Mouse (Mus musculus) right cerebral cortex, postnatal 10 days (tissue): ENCODE measurements around the gene Gadl1.

ENCODE experiments used
- DNase-seq, 2 experiments: peaks; one replicate each; pipeline ENCODE4 v3.0.0; 2021; ENCODE audit warnings: low spot score in 2 of 2

Gadl1 gene

DNA sequence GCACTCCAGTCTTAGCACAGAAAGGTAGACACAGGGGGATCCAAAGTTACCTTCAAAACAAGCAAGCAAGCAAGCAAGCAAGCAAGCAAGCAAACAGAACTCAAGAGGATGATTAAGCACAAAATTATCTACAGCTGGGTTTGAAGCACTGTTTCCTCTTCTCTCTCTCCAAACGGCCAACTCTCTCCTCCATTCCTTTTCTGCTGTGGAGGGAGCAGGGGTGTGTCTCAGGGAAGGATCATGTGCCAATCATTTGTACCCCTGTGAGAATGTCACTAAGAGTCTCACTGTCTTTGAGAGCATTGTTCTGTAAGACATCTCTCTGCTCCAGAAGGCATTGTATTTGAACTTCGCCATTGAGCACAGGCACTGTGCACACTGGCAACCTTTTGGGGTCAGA, 27.1 kb downstream of the Gadl1 start:
- DNase-seq, result no peak

DNA sequence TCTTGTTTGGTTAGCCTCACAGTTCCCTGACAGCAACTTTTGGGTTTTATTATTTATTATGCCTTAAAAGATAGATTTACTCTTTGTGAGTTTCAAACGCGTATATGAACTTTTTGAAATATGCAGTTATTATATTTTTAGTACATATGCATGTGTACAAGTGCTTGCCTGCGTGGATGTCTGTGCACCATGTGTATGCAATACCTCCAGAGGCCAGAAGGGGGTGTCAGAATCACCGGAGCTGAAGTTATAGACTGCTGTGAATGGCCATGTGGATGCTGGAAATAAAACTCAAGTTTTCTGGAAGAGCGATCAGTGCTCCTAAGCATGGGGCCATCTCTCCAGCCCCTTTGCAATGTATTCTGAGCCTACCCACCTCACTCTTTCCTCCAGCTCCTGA, 28.7 kb downstream of the Gadl1 start:
- DNase-seq, result no peak

DNA sequence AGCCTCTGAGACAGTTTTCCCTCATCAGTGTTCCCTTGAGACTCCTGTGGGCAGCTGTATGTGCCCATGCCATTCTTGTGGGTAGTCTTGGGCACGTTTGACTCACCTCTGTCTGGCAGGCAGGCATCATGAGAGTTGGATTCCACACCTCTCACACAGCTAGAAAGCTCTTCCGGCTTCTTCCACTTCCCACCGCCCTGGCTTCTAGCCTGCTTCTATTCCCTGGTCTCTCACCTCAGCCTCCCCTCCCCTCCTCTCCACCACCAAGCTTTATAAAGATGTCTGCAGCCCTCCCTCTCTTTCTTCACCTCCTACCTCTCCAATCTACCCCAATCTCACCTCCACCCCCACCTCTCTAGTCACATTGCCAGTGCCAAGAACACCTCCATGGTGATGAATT, 30.2 kb downstream of the Gadl1 start:
- DNase-seq, result no peak

DNA sequence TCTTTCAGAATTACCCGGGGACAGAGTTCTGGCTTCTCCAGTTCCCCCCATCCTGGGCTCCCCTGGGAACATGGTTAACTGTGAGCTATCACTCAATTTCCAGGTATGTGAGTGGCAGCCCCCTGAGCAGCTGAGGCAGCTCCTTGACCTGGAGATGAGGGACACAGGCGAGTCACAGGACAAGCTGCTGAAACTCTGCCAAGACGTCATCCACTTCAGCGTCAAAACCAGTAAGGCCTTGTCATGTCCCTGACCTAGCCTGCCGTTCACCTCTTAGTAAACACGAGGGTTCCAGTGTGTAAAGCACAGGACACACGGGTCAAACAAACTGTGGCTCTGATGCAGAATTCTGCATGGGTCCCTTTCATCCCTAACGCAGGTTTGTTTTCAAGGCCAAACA, 31.9 kb downstream of the Gadl1 start:
- DNase-seq, result peak in 1 of 2 experiments; percentile 33

DNA sequence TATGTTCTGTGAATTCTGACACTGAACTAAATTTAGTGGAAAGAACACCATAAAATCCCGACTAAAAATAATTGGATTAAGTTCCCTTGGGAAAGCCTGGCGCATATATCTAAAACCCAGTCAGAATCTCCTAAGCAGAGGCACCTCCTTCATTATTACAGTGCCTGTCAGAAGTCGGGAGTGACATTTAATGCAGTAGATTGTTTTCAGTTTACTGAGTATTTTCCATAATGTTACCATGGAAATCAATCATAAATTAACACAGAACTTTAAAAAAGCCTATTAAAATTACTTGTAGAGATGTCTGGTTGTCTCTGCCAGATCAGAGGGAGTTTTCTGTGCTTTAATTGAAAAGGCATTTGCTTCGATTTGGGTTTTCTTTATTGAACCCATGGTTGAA, 33.2 kb downstream of the Gadl1 start:
- no peak for DNase-seq

DNA sequence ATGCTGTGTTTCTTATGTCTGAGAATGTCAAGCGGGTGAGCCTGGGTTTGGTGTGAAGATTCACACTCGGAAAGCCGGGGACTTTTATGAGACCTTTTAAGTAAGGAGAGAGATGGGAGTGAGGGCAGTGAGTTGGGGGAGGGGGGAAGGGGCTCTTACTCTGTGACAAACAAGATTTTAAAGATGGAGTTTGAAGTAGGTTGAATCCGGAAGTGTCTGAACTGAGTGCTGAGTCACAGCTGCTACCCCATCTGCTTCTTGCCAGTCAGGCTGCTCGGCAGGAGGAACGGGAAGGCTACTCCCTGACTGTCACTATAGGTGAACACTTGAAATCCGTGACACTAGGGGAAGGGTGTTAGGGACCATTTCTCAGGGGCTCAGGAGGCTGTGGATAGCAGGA, 33.7 kb downstream of the Gadl1 start:
- peak; percentile 65 to 76 for DNase-seq

DNA sequence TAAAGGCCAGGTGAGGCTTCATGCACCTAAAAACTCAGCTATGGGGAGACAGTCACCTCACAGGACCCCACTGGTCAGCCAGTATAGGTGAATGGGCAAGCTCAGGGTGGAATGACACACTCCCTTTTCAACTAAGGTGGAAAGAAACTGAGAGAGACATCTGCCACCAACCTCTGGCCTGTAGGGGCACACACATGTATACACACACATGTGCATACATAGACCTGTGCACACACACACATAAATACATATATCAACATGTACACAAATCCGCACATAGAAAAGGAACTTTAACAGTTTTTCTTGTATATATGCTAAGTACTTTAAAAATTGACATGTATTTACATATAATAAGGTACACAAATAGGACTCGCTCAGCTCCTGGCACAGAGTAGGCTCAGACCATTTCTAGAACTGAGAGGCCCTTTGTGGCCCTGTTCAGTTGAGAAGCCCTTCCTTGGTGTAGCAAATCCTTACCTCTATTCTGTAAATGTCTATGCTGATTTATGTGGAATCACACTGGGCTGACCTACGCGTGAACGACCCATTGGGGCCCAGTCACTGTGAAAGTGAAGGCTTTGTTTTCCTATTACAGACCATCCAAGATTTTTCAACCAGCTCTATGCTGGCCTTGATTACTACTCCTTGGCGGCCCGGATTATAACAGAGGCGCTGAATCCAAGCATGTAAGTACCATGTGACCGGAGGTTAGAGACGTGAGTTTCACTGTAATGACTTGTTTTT, 34.5 kb downstream of the Gadl1 start:
- no peak for DNase-seq

DNA sequence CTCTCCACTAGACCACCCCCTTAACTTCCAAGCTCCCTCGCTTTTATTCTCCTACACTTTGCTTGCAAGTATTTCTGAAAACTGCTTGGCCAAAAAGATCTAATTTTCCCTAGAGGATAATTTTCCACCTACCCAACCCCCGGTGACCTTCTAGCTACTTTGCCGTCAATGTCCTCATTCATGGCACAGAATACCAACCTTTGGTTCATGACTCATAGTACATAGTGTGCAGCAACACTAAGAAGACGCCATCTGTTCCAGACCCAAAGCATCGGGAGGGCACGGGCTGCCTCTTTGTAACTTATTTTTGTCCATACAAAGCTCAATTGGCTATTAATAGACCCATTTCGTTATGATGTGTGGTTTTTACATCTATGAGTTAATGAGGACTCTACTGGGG, 55.8 kb downstream of the Gadl1 start:
- DNase-seq, result no peak

DNA sequence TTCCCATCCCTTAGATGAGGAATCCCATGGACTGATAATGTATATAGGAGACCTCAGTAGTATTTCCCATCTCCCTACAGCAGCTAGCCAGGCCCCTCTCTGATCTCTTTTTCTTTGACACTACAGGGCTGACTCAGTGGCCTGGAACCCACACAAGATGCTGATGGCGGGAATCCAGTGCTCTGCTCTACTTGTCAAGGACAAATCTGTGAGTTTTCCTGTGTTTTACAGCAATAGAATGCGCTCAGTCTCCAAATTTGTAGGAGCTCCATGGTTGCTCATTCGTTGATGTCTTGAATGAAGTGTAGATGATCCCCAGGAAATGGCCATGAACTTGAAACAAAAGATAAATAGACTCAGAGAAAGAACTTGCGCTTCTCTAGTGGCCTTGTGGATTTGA, 56.9 kb downstream of the Gadl1 start:
- no peak for DNase-seq

DNA sequence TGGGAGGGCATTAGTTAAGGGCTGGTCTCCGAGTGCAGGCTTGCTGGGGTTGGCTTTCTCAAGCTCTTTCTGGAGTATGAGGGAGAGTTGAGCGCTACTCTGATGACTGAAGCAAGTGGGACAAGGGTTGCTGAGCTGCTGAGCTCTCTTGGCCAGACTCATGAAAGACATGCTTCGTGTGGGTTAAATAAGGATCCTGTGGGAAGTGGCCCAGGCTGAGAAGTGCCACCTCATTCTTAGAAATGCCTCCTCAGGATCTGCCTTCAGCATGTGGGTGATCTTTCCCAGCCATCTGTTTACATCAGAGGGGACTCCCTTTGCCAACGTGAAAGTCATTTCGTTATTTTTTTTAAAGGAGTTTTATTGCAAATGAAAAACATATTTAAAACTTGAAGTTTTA, 57.5 kb downstream of the Gadl1 start:
- peak; percentile 41 to 70 for DNase-seq

DNA sequence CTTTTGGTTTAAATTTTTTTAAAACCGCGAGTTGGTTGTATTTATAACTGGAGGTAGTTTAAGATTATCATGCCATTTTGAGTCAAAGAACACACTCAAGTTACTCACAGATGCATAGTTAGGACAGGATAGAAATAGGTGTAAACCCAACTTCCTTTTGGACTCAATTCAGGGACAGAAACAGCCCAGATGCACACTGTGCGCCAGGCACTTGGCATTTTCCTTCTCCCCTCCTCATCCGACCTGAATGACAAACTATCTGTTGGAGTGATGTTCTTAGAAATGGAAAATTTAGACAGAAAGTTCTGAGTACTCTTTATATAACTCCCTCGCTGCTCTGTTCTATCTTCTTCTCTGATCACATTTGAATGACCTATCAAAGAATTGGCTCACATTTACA, 58.4 kb downstream of the Gadl1 start:
- DNase-seq, result no peak

DNA sequence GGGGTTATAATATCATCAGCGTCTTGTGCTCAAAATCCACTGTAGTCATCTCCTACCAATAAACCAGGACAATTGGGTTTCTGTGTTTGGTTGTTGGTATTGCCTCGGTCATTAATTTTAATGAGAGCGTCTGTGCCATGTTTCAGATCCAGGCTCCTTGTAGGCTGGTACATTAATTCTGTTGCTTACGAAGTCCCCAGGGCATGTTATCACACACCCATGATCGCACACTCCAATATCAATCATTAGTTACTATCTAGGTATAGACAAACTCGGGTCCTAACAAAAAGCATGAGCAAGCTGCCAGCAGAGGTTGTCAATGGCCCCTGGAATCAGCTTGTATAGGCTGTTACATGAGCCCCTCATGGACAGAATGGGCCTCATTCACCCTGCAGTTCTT, 67.6 kb downstream of the Gadl1 start:
- no peak for DNase-seq

DNA sequence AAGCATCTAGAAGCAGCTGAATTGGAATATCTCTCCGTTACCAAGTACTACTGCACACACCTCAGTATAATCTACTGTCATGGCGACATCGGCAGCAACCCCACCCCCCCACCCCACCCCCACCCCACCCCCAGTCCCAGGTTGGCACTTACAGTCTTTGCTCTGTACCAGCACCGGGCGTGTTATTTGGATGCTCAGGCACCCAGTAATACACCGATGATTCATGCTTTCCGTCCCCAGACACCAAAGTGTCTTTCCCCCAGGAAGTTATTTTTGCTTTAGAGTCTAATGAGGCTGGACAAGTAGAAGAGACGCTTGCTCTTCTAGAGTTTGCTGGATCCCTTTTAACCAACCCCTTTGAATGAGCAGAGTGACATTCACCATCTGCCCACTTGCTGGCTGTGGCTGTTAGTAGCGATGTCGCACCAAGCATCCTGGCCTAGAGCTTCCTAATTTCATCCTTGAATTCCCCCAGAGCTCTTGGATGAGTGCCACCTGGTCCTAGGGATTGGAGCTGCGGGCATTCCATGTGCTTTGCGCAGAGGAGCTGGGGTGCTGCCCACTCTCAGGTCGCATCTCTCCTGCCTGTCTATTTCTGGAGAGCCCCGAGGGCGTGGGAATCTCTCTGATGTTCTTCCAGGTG, 68.5 kb downstream of the Gadl1 start:
- peak; percentile 58 to 59 for DNase-seq

DNA sequence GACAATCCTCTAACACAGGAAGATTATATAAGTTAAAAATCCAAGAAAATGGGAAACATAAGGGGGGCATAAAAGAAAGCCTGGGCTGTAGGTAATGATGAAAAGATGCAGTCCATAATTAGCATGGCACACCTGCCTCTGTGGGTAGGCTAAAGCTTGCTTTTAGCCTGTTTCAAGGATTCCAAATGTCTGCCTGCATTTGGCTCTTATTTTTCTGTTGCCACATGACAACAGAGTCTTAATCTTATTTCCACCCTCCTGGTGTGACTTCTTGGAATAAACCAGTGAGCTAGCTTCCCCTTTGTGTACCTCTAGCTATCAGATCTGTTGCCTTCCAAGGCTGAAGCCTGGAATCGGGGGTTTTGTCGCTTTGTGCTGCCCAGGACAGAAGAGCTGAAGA, 69.2 kb downstream of the Gadl1 start:
- DNase-seq, result no peak

DNA sequence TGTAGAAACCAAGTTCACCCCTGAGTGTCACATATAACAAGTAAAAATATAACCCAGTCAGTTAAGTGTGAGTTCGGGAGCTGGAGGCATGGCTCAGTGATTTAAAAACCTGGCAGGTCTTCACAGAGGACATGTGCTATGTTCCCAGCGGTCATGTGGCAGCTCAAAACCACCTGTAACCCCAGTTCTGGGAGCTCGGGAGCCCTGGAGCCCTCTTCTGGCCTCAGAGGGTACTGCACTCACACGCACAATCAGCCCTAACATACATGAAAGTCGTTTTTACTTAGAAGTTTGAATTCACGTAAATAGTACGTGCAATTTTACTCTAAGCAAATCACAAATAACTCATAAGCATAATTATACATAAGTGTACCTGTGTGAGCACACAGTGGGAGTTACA, 81.4 kb downstream of the Gadl1 start:
- no peak for DNase-seq

DNA sequence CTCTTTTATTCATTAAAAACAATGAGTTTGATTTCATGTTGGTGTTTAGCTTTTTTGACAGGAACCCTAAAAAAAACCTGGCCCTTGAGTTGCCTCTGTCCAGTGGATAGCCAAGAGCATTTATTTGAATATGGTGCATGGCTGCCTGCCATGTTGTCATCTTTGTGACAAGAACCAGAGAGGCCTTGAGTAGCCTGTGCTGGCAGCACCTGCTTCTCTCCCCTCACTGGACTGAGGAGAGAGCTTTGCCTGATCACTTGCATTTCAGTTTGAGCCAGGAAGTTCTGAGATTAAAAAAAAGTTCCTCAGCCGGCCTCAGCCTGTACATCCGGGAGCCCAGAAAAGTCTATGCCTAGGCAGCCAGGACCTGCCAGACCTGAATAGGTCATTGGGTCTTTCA, 85.5 kb downstream of the Gadl1 start:
- DNase-seq, result no peak

DNA sequence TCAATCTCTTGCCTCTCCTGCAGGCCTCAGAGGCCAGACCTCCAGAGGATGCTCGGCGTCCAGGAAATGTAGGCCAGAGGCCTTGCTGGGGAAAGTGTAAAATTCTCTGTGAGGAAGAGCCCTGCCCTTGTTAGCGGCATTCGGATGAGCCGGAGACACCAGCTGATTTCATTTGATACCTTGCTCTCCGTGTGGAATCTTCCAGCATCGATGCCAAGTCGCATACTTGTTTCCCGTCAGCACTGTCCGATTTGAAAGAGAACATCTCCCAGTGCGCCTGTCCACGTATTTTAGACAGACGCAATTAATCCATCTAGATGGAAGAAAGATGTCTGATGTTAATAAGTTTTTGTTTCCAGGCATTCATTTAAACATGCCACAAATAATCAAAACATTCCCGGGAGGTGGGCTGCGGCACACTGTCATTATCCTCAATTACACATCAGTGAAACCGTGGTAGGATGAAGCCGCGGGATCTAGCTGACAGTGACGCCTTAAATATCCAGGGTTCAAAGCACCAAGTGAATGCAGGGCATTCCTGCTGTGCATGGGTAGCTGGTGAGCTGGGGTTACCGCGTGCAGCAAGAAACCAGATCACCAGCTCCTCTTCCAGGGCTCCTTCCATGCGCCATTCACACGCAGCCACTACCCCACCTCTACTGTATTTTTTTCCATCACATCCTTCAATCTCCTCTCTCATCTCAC, 86.8 kb downstream of the Gadl1 start:
- no peak for DNase-seq

DNA sequence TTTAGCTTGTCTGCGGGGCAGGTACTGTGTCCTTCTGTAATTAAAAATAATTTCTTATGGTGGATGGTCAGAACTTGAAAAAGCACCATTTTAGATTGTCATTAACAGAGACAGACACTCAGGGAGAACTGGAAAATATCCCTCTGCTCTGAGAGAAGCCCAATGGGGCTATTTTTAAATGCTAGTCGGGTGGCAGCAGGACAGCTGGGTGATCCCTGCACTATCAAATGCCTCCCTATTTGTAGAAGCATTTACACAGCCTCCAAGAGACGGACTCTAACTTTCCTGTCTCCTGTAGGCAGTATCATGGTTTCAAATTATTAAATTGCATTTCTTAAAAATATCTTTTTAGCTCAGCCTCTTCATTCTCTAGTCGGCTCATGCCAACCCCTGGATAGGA, 89.1 kb downstream of the Gadl1 start:
- DNase-seq, result no peak

DNA sequence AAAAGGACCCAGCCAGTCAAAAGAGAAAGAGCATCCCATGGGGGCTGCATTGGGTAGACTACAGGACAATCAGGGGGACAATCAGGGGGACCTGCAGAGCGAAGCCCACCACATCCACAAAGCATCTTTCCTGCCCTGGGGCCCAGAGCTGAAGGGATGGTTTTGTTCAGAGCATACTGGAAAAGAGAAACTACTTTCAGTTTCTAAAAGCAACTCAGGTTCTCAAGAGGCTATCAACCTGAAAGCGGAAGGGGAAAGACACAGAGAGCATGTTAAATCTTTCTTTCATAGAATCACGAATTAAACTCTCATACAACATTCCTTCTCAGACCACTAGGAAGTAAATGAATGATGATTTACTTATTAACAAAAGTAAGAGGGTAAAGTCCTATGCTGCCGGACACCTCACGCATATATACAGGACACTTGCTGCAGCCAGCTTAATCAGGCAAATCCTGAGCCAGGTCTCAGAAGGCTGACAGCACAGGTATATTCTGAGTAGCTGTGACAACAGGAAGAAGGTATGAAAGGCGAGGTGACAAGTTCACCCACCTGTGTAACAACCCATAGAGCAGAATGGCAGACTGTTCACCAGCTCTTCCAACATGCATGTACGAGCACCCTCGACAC, 90.2 kb downstream of the Gadl1 start:
- DNase-seq, result no peak

DNA sequence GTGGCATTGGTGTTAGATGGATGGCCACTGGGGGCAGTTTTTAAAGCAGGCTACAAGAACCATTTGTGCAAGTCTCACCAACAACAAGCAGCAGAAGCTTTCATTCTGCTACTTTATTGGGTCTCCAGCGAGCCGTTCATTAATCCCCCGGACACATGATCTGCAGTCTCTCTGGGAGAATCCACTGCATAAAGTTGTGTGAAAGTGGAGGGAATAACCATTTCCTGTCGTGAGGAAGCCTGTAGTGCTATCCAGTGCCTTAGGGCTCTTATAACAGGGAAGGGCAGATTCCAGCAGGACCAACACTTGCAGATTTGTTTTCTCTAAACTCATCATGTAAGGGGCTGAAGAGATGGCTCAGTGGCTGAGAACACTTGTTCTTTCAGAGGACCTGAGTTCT, 104.7 kb downstream of the Gadl1 start:
- no peak for DNase-seq

DNA sequence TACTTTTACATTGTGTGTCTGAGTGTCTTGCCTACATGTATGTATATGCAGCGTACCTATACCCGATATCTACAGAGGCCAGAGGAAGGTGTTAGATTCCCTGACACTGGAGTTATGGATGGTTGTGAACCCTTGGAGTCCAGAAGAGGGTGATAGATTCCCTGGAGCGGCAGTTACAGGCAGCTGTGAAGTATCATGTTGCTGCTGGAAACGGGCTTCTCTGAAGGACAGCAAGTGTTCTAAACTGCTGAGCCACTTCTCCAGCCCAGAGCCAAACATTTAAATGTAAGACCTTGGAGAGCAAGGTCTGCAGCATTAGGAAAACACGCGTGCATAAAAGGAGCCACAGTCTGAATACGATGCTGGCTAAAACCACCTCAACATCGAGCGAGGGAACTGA, 107.0 kb downstream of the Gadl1 start:
- no peak for DNase-seq

DNA sequence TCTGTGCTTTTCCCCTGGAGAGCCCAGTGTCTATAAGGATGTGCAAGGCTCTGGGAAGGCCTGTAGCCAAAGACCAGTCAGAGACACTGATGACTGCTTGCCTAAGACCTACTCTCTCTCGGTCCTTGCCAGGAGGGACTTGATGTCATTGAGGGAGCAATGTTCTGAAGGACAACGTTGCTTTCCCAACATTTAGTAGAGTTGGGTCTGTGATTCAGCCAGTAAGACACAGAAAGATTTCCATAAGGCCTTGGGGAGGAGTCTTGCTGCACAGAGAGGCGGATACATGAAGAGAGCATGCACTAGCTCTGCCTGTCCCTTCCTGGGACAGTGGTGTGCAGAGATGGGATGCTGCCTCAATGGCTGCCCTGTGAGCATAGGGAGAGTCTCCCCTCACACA, 107.8 kb downstream of the Gadl1 start:
- no peak for DNase-seq

DNA sequence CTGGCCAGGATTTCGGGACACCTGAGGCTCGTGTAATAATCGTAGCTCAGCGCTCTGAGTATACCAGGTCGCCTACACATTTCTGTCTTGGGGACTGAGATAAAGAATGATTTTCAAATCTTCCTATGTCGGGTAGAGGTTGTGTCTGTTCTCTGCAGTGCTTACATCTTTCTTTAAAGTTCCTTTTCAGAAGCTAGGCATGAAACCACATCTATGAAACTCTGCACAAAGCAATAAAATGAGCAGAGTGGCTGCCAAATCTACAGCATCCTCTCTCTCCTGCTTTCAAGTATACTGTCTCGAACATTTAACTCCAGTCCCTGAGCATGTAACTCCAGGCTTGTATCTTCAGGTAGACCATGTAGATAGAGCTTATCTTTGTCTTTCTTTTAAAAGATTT, 109.3 kb downstream of the Gadl1 start:
- DNase-seq, result no peak
